Mouse (Mus musculus) forebrain, embryonic 13.5 days (tissue): ENCODE data around the gene Kcnma1. TPM values are rescaled to one million over a fixed set of nuclear protein-coding genes. Genes with fewer than 3 reads are reported as not detected.

Experiments
- ATAC-seq: fragments of 200-750 bp; cut with Nextera tagmentation; 2 replicates; pipeline ENCODE4 v1.8.0; 2017
- H3K27ac ChIP-seq: fragments of 300-500 bp; sonication (generic); 2 replicates; pipeline ENCODE4 v1.5.1; 2015; ENCODE audit warnings: inconsistent platforms, mild to moderate bottlenecking, moderate library complexity
- H3K27me3 ChIP-seq: fragments of 300-500 bp; sonication (generic); 2 replicates; pipeline ENCODE4 v1.6.1; 2015; ENCODE audit warnings: mild to moderate bottlenecking, inconsistent platforms
- H3K36me3 ChIP-seq: fragments of 300-500 bp; sonication (generic); 2 replicates; pipeline ENCODE4 v1.6.1; 2015; ENCODE audit warnings: mild to moderate bottlenecking, inconsistent platforms; ENCODE audit not compliant: poor library complexity, severe bottlenecking
- H3K4me1 ChIP-seq: fragments of 300-500 bp; sonication (generic); 2 replicates; pipeline ENCODE4 v1.6.1; 2015; ENCODE audit warnings: inconsistent platforms
- H3K4me2 ChIP-seq: fragments of 300-500 bp; sonication (generic); 2 replicates; pipeline ENCODE4 v1.6.1; 2015; ENCODE audit warnings: inconsistent platforms, mild to moderate bottlenecking, moderate library complexity
- H3K4me3 ChIP-seq: fragments of 300-500 bp; sonication (generic); 2 replicates; pipeline ENCODE4 v1.5.1; 2015; ENCODE audit warnings: mild to moderate bottlenecking, inconsistent platforms
- H3K9ac ChIP-seq: fragments of 300-500 bp; sonication (generic); 2 replicates; pipeline ENCODE4 v1.6.1; 2015; ENCODE audit warnings: mild to moderate bottlenecking, inconsistent platforms
- H3K9me3 ChIP-seq: fragments of 300-500 bp; sonication (generic); replicated peaks from 2 replicates; pipeline ENCODE4 v1.6.1; 2016; ENCODE audit warnings: inconsistent platforms
- WGBS: fragments of 180-500 bp; shearing (Covaris S2); methylation state at CpG from one replicate; pipeline ENCODE4 v1.1.7; 2015; 5-methylcytosine and 5-hydroxymethylcytosine counted together
- polyA plus RNA-seq: library from polyadenylated mRNA; unstranded; fragments of >200 nt; fragmentation: Nextera tagmentation; extraction: Ambion mirVana; gene quantifications from 2 replicates; pipeline ENCODE4 v1.2.1, GENCODE M21; 2015

Gene Kcnma1
- polyA plus RNA-seq, 1 experiment from 2014 or later: 3.4 TPM

GRCm38 (mm10) chr14:23796878-23797277 is 217.4 kb downstream of the Kcnma1 start:
- Histone ChIP-seq H3K27me3 (no peaks in the 10 kb centered on the region), H3K4me1 (no peaks in the 10 kb centered on the region), H3K9ac (no peak overlapping the region), H3K4me2 (no peak overlapping the region), H3K4me3 (no peak overlapping the region), H3K27ac (no peak overlapping the region), H3K9me3 (no peaks in the 10 kb centered on the region), H3K36me3 (no peaks in the 10 kb centered on the region)
- ATAC-seq: no peak
- 96% methylated on average over 7 of the region's 7 CpGs for WGBS

GRCm38 (mm10) chr14:23792674-23793073 is 221.6 kb downstream of the Kcnma1 start:
- Histone ChIP-seq H3K9ac (no peak overlapping the region), H3K36me3 (no peaks in the 10 kb centered on the region), H3K27ac (no peak overlapping the region), H3K27me3 (no peaks in the 10 kb centered on the region), H3K4me2 (no peak overlapping the region), H3K4me3 (no peak overlapping the region), H3K9me3 (no peaks in the 10 kb centered on the region), H3K4me1 (no peaks in the 10 kb centered on the region)
- 72% methylated on average over 3 of the region's 3 CpGs for WGBS
- no peak for ATAC-seq

DNA sequence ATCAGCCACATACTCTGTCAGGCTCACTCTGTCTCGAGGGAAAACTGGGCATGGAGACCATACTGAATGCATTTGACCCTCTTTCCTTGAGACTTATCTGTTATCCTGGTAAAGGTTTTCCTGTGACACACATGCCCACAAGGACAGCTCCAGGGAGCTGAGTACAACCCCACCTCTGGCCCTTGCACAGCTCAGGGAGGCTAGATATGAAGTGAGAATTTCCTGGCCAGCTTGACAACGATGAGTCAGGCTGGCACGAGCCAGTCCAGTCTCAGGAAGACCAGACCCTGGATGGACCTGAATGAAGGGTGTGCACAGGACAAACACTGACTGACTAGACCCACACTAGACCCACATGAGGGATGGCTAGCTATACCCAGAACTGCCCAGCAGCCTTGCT is 222.2 kb downstream of the Kcnma1 start:
- no peak for ATAC-seq
- 71% methylated on average over 3 of the region's 3 CpGs for WGBS
- H3K9ac ChIP-seq: no peak overlapping the region
- H3K36me3 ChIP-seq: no peaks in the 10 kb centered on the region
- H3K4me1 ChIP-seq: no peaks in the 10 kb centered on the region; the same call in 1 of the 2 replicates
- H3K9me3 ChIP-seq: no peaks in the 10 kb centered on the region
- no peak overlapping the region for H3K27ac ChIP-seq
- H3K4me2 ChIP-seq: no peak overlapping the region
- no peak overlapping the region for H3K4me3 ChIP-seq
- no peaks in the 10 kb centered on the region for H3K27me3 ChIP-seq

DNA sequence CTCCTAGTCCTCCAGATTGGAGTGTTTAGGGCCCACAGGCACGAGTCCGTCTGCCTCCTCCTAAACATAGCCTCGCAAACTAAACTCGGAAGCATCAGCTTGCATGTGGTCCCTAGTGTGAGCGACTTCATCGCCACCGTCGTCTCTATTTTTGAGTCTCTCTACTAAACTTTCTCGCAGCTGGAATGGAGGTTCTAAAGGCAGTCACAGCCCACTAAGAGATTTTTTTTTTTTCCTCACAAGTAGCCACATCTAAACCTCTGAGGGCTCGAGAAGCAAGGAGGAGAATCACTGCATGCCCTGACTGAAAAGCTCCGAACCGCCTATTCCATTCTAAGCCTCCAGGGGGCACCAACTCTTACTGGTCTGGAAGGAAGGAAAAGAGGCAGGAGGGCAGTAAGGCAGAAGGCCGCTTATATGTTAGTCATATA is 223.0 kb downstream of the Kcnma1 start:
- Histone ChIP-seq H3K27ac (no peak overlapping the region), H3K36me3 (no peaks in the 10 kb centered on the region), H3K4me1 (no peaks in the 10 kb centered on the region; the same call in 1 of the 2 replicates), H3K9ac (no peak overlapping the region), H3K27me3 (no peaks in the 10 kb centered on the region), H3K9me3 (no peaks in the 10 kb centered on the region), H3K4me3 (no peak overlapping the region), H3K4me2 (no peak overlapping the region)
- ATAC-seq: no peak
- 57% methylated on average over 13 of the region's 13 CpGs for WGBS

- Histone ChIP-seq H3K36me3 (no peaks in the 10 kb centered on the region), H3K27ac (no peak overlapping the region), H3K27me3 (no peaks in the 10 kb centered on the region), H3K4me1 (peaks cover 9% of the 10 kb centered on the region), H3K9me3 (no peaks in the 10 kb centered on the region), H3K4me2 (no peak overlapping the region), H3K4me3 (no peak overlapping the region), H3K9ac (no peak overlapping the region)
- WGBS: 61% methylated on average over 1 of the region's 1 CpGs
- ATAC-seq: no peak
These were observed 227.6 kb downstream of the Kcnma1 start for GRCm38 (mm10) chr14:23786687-23787073.

DNA sequence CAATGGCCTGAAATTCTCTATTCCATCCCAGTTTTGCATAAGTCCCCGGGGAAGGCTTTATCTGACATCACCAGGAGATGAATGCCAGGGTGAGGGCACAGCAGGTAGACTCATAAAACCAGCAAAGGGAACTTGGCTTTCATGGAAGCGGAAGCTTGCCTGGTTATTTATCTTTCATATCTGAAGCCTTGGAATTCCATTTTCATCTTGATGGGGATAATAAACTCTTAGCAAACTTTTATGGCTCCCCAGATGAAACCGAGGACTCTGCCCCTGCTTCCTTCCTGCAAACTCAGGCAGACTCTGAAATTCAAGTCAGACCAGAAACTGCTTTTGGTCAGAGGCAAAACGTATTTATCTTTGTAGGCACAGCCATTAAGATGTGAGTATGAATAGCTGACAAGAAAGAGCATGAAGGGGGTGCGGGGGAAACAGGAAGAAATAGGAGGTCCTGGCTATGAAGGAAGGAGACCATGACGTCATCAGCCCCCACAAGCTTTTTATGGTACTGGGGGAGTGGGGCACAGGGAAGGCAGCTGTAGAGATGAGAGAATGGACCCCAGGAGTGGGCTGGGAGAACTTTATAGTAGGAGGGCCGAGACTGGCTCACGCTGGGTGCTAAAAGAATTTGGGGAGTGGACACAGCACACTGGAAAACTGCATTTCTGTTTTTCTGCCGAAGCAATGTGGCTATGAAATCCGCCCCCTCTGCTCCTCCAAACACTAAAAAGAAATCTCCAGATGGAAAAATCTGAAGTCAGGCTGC is 228.2 kb downstream of the Kcnma1 start:
- Histone ChIP-seq H3K9ac (no peak overlapping the region), H3K9me3 (no peaks in the 10 kb centered on the region), H3K4me2 (no peak overlapping the region), H3K4me3 (no peak overlapping the region), H3K27me3 (no peaks in the 10 kb centered on the region), H3K36me3 (no peaks in the 10 kb centered on the region), H3K4me1 (peaks cover 9% of the 10 kb centered on the region), H3K27ac (no peak overlapping the region)
- ATAC-seq: no peak
- 69% methylated on average over 10 of the region's 10 CpGs for WGBS

- H3K27me3 ChIP-seq: no peaks in the 10 kb centered on the region
- H3K27ac ChIP-seq: no peak overlapping the region
- peaks cover 9% of the 10 kb centered on the region for H3K4me1 ChIP-seq
- no peak overlapping the region for H3K4me3 ChIP-seq
- H3K4me2 ChIP-seq: 0 out of 2 replicates have a peak overlapping the region, but pooled peaks have one; percentile 5
- peak; percentile 53 for ATAC-seq
- WGBS: 52% methylated on average over 8 of the region's 8 CpGs
- no peaks in the 10 kb centered on the region for H3K36me3 ChIP-seq
- H3K9me3 ChIP-seq: no peaks in the 10 kb centered on the region
- no peak overlapping the region for H3K9ac ChIP-seq
These were observed 231.3 kb downstream of the Kcnma1 start for GRCm38 (mm10) chr14:23782845-23783609.

DNA sequence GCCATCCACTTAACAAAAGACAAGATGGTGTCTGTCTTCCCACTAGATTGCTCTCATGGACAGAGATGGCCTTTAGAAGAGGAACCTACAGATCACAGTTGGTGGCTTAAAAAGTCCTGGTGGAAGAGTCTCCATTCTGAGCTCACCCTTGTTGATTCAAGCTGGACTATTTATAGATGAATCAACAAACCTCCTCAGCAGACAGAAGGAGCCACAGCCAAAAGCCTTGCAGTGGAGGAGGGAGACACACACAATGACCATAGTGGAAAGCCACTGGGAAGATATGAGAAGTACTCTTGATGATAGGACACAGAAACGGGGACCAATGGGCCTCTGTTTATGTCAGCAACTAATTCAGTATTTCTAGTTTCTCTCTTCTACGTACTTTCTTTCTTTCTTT is 239.7 kb downstream of the Kcnma1 start:
- ATAC-seq: no peak
- Histone ChIP-seq H3K27me3 (no peaks in the 10 kb centered on the region), H3K9ac (no peak overlapping the region), H3K27ac (no peak overlapping the region), H3K36me3 (no peaks in the 10 kb centered on the region), H3K4me1 (no peaks in the 10 kb centered on the region), H3K9me3 (no peaks in the 10 kb centered on the region), H3K4me2 (no peak overlapping the region), H3K4me3 (no peak overlapping the region)
- WGBS: 90% methylated on average over 2 of the region's 2 CpGs

GRCm38 (mm10) chr14:23772685-23773084 is 241.6 kb downstream of the Kcnma1 start:
- Histone ChIP-seq H3K4me1 (no peaks in the 10 kb centered on the region), H3K4me3 (no peak overlapping the region), H3K9me3 (no peaks in the 10 kb centered on the region), H3K27ac (no peak overlapping the region), H3K36me3 (no peaks in the 10 kb centered on the region), H3K27me3 (no peaks in the 10 kb centered on the region), H3K4me2 (no peak overlapping the region), H3K9ac (no peak overlapping the region)
- WGBS: 89% methylated on average over 3 of the region's 3 CpGs
- ATAC-seq: no peak

DNA sequence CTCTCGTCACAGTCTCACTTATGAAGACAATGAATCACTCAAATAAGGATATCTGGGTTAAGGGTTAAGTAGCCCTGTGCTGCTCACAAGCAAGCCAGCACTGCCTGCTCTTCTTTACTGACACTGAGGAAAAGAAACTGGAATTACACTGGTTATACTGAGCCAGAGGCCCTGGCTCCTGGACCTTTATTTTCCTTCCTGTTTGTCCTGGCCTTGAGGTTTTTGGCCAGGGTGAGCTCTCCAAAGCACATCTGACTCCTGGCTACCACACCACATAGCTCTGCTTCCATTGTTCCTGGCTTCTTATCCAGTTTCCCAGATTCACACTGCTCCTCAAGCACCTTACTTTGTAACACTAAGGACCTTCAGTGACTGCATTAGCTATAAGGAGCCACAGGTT is 242.5 kb downstream of the Kcnma1 start:
- Histone ChIP-seq H3K36me3 (no peaks in the 10 kb centered on the region), H3K4me3 (no peak overlapping the region), H3K9ac (no peak overlapping the region), H3K27ac (no peak overlapping the region), H3K9me3 (no peaks in the 10 kb centered on the region), H3K4me2 (no peak overlapping the region), H3K4me1 (no peaks in the 10 kb centered on the region), H3K27me3 (no peaks in the 10 kb centered on the region)
- whole genome bisulfite sequencing: 76% methylated on average over 1 of the region's 1 CpGs
- no peak for ATAC-seq

GRCm38 (mm10) chr14:23762471-23762870 is 251.8 kb downstream of the Kcnma1 start:
- Histone ChIP-seq H3K9me3 (no peaks in the 10 kb centered on the region), H3K27me3 (no peaks in the 10 kb centered on the region), H3K27ac (no peak overlapping the region), H3K4me3 (no peak overlapping the region), H3K4me2 (no peak overlapping the region), H3K36me3 (no peaks in the 10 kb centered on the region), H3K9ac (no peak overlapping the region), H3K4me1 (no peaks in the 10 kb centered on the region)
- ATAC-seq: no peak
- 76% methylated on average over 2 of the region's 2 CpGs for WGBS

GRCm38 (mm10) chr14:23759626-23760025 is 254.7 kb downstream of the Kcnma1 start:
- no peaks in the 10 kb centered on the region for H3K27me3 ChIP-seq
- no peaks in the 10 kb centered on the region for H3K36me3 ChIP-seq
- no peaks in the 10 kb centered on the region for H3K4me1 ChIP-seq
- no peaks in the 10 kb centered on the region for H3K9me3 ChIP-seq
- no peak overlapping the region for H3K4me3 ChIP-seq
- no peak overlapping the region for H3K27ac ChIP-seq
- ATAC-seq: no peak
- WGBS: 76% methylated on average over 5 of the region's 5 CpGs
- no peak overlapping the region for H3K4me2 ChIP-seq
- no peak overlapping the region for H3K9ac ChIP-seq
